Mouse (Mus musculus): Measurements from ENCODE around the gene Yy1.

The Yy1 gene

GRCm38 (mm10) chr12:108792546-108793452 lies at the start of gene Yy1:
Gene Yy1, plus strand, starts transcription at chr12:108792973.
- in situ Hi-C loops (cut with MboI, MseI), result loop anchor here (10.0 kb wide), 1 partner anchor 102 kb away; the partner anchor contains the start of genes Wars and Wdr25

- in situ Hi-C loops (cut with MboI, MseI), result no loop called here
These were observed 46.8 kb upstream of the Yy1 start for GRCm38 (mm10) chr12:108745990-108746389.

- in situ Hi-C loops (cut with MboI, MseI), result no loop called here
These were observed 43.8 kb upstream of the Yy1 start for GRCm38 (mm10) chr12:108749019-108749418.

- in situ Hi-C loops (cut with MboI, MseI), result no loop called here
These were observed 43.3 kb upstream of the Yy1 start for GRCm38 (mm10) chr12:108749454-108749853.

GRCm38 (mm10) chr12:108750226-108750625 lies 42.5 kb upstream of the Yy1 start:
- in situ Hi-C loops (cut with MboI, MseI), result no loop called here

- in situ Hi-C loops (cut with MboI, MseI), result no loop called here
These were observed 41.0 kb upstream of the Yy1 start for GRCm38 (mm10) chr12:108751790-108752189.

GRCm38 (mm10) chr12:108755141-108755540 lies 37.6 kb upstream of the Yy1 start:
- in situ Hi-C loops (cut with MboI, MseI), result no loop called here

GRCm38 (mm10) chr12:108756611-108757010 lies 36.2 kb upstream of the Yy1 start:
- in situ Hi-C loops (cut with MboI, MseI), result no loop called here

- in situ Hi-C loops (cut with MboI, MseI), result no loop called here
These were observed 35.0 kb upstream of the Yy1 start for GRCm38 (mm10) chr12:108757717-108758257.

- in situ Hi-C loops (cut with MboI, MseI), result no loop called here
These were observed 34.5 kb upstream of the Yy1 start for GRCm38 (mm10) chr12:108758273-108758672.

- in situ Hi-C loops (cut with MboI, MseI), result no loop called here
These were observed 34.1 kb upstream of the Yy1 start for GRCm38 (mm10) chr12:108758682-108759081.

GRCm38 (mm10) chr12:108759266-108759665 lies 33.5 kb upstream of the Yy1 start:
- in situ Hi-C loops (cut with MboI, MseI), result no loop called here

- in situ Hi-C loops (cut with MboI, MseI), result loop anchor here (5.0 to 10.0 kb wide), 2 partner anchors 135 to 143 kb away; partner anchors contain the start of genes Wars and Wdr25
These were observed 32.8 kb upstream of the Yy1 start for GRCm38 (mm10) chr12:108760016-108760415.

- in situ Hi-C loops (cut with MboI, MseI), result loop anchor here (5.0 to 10.0 kb wide), 2 partner anchors 134 to 143 kb away; partner anchors contain the start of genes Wars and Wdr25
These were observed 32.2 kb upstream of the Yy1 start for GRCm38 (mm10) chr12:108760500-108761020.

GRCm38 (mm10) chr12:108761209-108761608 lies 31.6 kb upstream of the Yy1 start:
- in situ Hi-C loops (cut with MboI, MseI), result loop anchor here (5.0 to 10.0 kb wide), 2 partner anchors 134 to 144 kb away; partner anchors contain the start of genes Wars and Wdr25

- in situ Hi-C loops (cut with MboI, MseI), result loop anchor here (5.0 to 10.0 kb wide), 2 partner anchors 133 to 144 kb away; partner anchors contain the start of genes Wars and Wdr25
These were observed 31.1 kb upstream of the Yy1 start for GRCm38 (mm10) chr12:108761665-108762064.

- in situ Hi-C loops (cut with MboI, MseI), result loop anchor here (5.0 to 10.0 kb wide), 2 partner anchors 132 to 146 kb away; partner anchors contain the start of genes Wars and Wdr25
These were observed 29.5 kb upstream of the Yy1 start for GRCm38 (mm10) chr12:108763057-108763796.

- in situ Hi-C loops (cut with MboI, MseI), result loop anchor here (5.0 to 10.0 kb wide), 3 partner anchors 130 to 593 kb away; partner anchors contain the start of genes Wars and Wdr25
These were observed 27.7 kb upstream of the Yy1 start for GRCm38 (mm10) chr12:108764917-108765678.

- in situ Hi-C loops (cut with MboI, MseI), result loop anchor here (5.0 to 10.0 kb wide), 2 partner anchors 129 to 593 kb away; partner anchors contain the start of genes Wars and Wdr25
These were observed 27.0 kb upstream of the Yy1 start for GRCm38 (mm10) chr12:108765751-108766221.

- in situ Hi-C loops (cut with MboI, MseI), result loop anchor here (5.0 to 10.0 kb wide), 2 partner anchors 128 to 594 kb away; partner anchors contain the start of genes Wars and Wdr25
These were observed 26.5 kb upstream of the Yy1 start for GRCm38 (mm10) chr12:108766316-108766715.
